Mouse (Mus musculus) MEL (cell line): Measurements from ENCODE around the gene Tnxb.

Source experiments
- CHD1 ChIP-seq: IDR thresholded peaks from 2 replicates; pipeline ENCODE4 v1.6.1; 2012; ENCODE audit warnings: low read depth, mild to moderate bottlenecking, inconsistent platforms, low read length, improper control_type of control experiment
- CHD2 ChIP-seq: IDR thresholded peaks from 2 replicates; pipeline ENCODE4 v1.6.1; 2011; ENCODE audit warnings: low read length, improper control_type of control experiment
- CTCF ChIP-seq, 3 experiments: IDR thresholded peaks in 2 of 3; conservative IDR thresholded peaks in 1 of 3; 2 replicates each; pipeline ENCODE4 v1.5.1; 2011 to 2012; ENCODE audit warnings: low read length in 3 of 3, low read depth in 2 of 3, mild to moderate bottlenecking in 2 of 3, improper control_type of control experiment in 1 of 3, inconsistent platforms in 1 of 3, mixed read lengths in 1 of 3, moderate library complexity in 1 of 3; ENCODE audit not compliant: control insufficient read depth in 1 of 3, insufficient read depth in 1 of 3, poor library complexity in 1 of 3, severe bottlenecking in 1 of 3
- EP300 ChIP-seq, 2 experiments: IDR thresholded peaks; 2 replicates each; pipeline ENCODE4 v1.6.1; 2011; ENCODE audit warnings: improper control_type of control experiment in 2 of 2, low read length in 2 of 2, low read depth in 1 of 2, mild to moderate bottlenecking in 1 of 2
- GATA1 ChIP-seq: IDR thresholded peaks from 2 replicates; pipeline ENCODE4 v1.6.1; 2011; ENCODE audit warnings: low read depth, low read length, improper control_type of control experiment
- HCFC1 ChIP-seq: IDR thresholded peaks from 2 replicates; pipeline ENCODE4 v1.6.1; 2012; ENCODE audit warnings: low read depth, mild to moderate bottlenecking, inconsistent platforms, low read length, improper control_type of control experiment, moderate library complexity
- MAX ChIP-seq: IDR thresholded peaks from 2 replicates; pipeline ENCODE4 v1.6.1; 2011; ENCODE audit warnings: low read length, improper control_type of control experiment
- NRF1 ChIP-seq: IDR thresholded peaks from 2 replicates; pipeline ENCODE4 v1.6.1; 2014; ENCODE audit warnings: low read depth, mild to moderate bottlenecking, inconsistent platforms, low read length, improper control_type of control experiment, moderate library complexity; ENCODE audit not compliant: poor library complexity, insufficient read depth, severe bottlenecking
- POLR2A ChIP-seq, 2 experiments: IDR thresholded peaks; 2 replicates each; pipeline ENCODE4 v1.6.1; 2011 to 2012; ENCODE audit warnings: low read length in 2 of 2, mild to moderate bottlenecking in 2 of 2, control low read depth in 1 of 2, improper control_type of control experiment in 1 of 2, low read depth in 1 of 2, moderate library complexity in 1 of 2; ENCODE audit not compliant: control insufficient read depth in 1 of 2, insufficient read depth in 1 of 2, poor library complexity in 1 of 2
- POLR2AphosphoS2 ChIP-seq: IDR thresholded peaks from 2 replicates; pipeline ENCODE4 v1.6.1; 2011; ENCODE audit warnings: low read length, improper control_type of control experiment
- SIN3A ChIP-seq: IDR thresholded peaks from 2 replicates; pipeline ENCODE4 v1.6.1; 2012; ENCODE audit warnings: low read length, improper control_type of control experiment, inconsistent platforms
- TBP ChIP-seq: IDR thresholded peaks from 2 replicates; pipeline ENCODE4 v1.8.0; 2011; ENCODE audit warnings: low read depth, low read length, improper control_type of control experiment
- TCF12 ChIP-seq: IDR thresholded peaks from 2 replicates; pipeline ENCODE4 v1.6.1; 2014; ENCODE audit warnings: low read depth, mild to moderate bottlenecking, inconsistent platforms, low read length, improper control_type of control experiment, moderate library complexity
- UBTF ChIP-seq: IDR thresholded peaks from 2 replicates; pipeline ENCODE4 v1.6.1; 2012; ENCODE audit warnings: low read depth, mild to moderate bottlenecking, inconsistent platforms, low read length, improper control_type of control experiment, moderate library complexity, borderline replicate concordance; ENCODE audit not compliant: insufficient read depth

GRCm38 (mm10) chr17:34692906-34693305 is 22.6 kb downstream of the Tnxb start:
- TF ChIP-seq CTCF (IDR thresholded peaks at IDR 0.05 in 2 of 3, conservative IDR thresholded peaks at IDR 0.05 in 1 of 3; ENCODE audit: control insufficient read depth in 1 of 3, insufficient read depth in 1 of 3, low read depth in 2 of 3, low read length in 3 of 3, poor library complexity in 1 of 3, severe bottlenecking in 1 of 3) (no peak), POLR2A (IDR thresholded peaks at IDR 0.05; ENCODE audit: control insufficient read depth in 1 of 2, insufficient read depth in 1 of 2, low read depth in 1 of 2, low read length in 2 of 2, poor library complexity in 1 of 2) (no peak), CHD1 (no peak), SIN3A (no peak), TBP (no peak), EP300 (IDR thresholded peaks at IDR 0.05; ENCODE audit: low read depth in 1 of 2, low read length in 2 of 2) (no peak), UBTF (no peak), MAX (no peak), GATA1 (no peak), TCF12 (no peak), HCFC1 (no peak), POLR2AphosphoS2 (no peak), CHD2 (no peak), NRF1 (no peak)
